Mouse (Mus musculus): Measurements from ENCODE around the gene Nrcam.

- no peak for TF ChIP-seq CTCF (IDR thresholded peaks at IDR 0.05; ENCODE audit: low read depth)
- no peak for TF ChIP-seq EP300 (IDR thresholded peaks at IDR 0.05; ENCODE audit: low read depth)
Measured at GRCm38 (mm10) chr12:44337136-44337640, 8.5 kb downstream of the Nrcam start.

Measured in liver, embryonic 14.5 days (tissue).